Mouse (Mus musculus) hindbrain, embryonic 12.5 days (tissue): ENCODE measurements around the gene Gm29644. TPM values are rescaled to one million over a fixed set of nuclear protein-coding genes. Genes with fewer than 3 reads are reported as not detected.
"Not testable (repeated sequence)": the region's sequence is repeated elsewhere in the genome, so short reads cannot be mapped to it uniquely, and the experiment has no call there.

Experiments used
- ATAC-seq: fragments of 200-750 bp; cut with Nextera tagmentation; 2 replicates; pipeline ENCODE4 v1.8.0; 2017; ENCODE audit warnings: moderate TSS enrichment; ENCODE audit not compliant: low FRiP score
- H3K27ac ChIP-seq: fragments of 300-500 bp; sonication (generic); 2 replicates; pipeline ENCODE4 v1.5.1; 2016; ENCODE audit warnings: mild to moderate bottlenecking
- H3K27me3 ChIP-seq: fragments of 300-500 bp; sonication (generic); 2 replicates; pipeline ENCODE4 v1.6.1; 2016; ENCODE audit warnings: mild to moderate bottlenecking
- H3K36me3 ChIP-seq: fragments of 300-500 bp; sonication (generic); 2 replicates; pipeline ENCODE4 v1.6.1; 2016; ENCODE audit warnings: mild to moderate bottlenecking
- H3K4me1 ChIP-seq: fragments of 300-500 bp; sonication (generic); 2 replicates; pipeline ENCODE4 v1.6.1; 2016
- H3K4me2 ChIP-seq: fragments of 300-500 bp; sonication (generic); replicated peaks from 2 replicates; pipeline ENCODE4 v1.6.1; 2016; ENCODE audit warnings: mild to moderate bottlenecking
- H3K4me3 ChIP-seq: fragments of 300-500 bp; sonication (generic); 2 replicates; pipeline ENCODE4 v1.5.1; 2016; ENCODE audit warnings: mild to moderate bottlenecking
- H3K9ac ChIP-seq: fragments of 300-500 bp; sonication (generic); 2 replicates; pipeline ENCODE4 v1.6.1; 2016; ENCODE audit warnings: mild to moderate bottlenecking, moderate library complexity
- H3K9me3 ChIP-seq: fragments of 300-500 bp; sonication (generic); replicated peaks from 2 replicates; pipeline ENCODE4 v1.6.1; 2016; ENCODE audit warnings: mild to moderate bottlenecking
- WGBS: fragments of 180-500 bp; shearing (Covaris S2); methylation state at CpG from one replicate; pipeline ENCODE4 v1.1.7; 2016; 5-methylcytosine and 5-hydroxymethylcytosine counted together
- polyA plus RNA-seq: library from polyadenylated mRNA; unstranded; fragments of >200 nt; fragmentation: Nextera tagmentation; extraction: Ambion mirVana; gene quantifications from 2 replicates; pipeline ENCODE4 v1.2.1, GENCODE M21; 2016

The Gm29644 gene
- polyA plus RNA-seq = not detected in 2 replicates

- H3K9me3 ChIP-seq, H3K4me1 ChIP-seq, ATAC-seq, H3K36me3 ChIP-seq, H3K27ac ChIP-seq, H3K9ac ChIP-seq, H3K4me3 ChIP-seq, H3K27me3 ChIP-seq, H3K4me2 ChIP-seq: not testable (repeated sequence)
- no CpG with 5 or more reads among the region's 2 CpGs for WGBS
These were observed at the start of gene Gm29644, which contains the start of gene Gm29423 for GRCm38 (mm10) chrY:70303187-70303586. Gm29644 (minus strand) TSS chrY:70303343. Gm29423 (minus strand) TSS chrY:70303287.

GRCm38 (mm10) chrY:70273542-70273941 is 29.6 kb downstream of the Gm29644 start, which contains the start of gene Gm21118:
Gm21118 (minus strand) TSS chrY:70273642.
- H3K4me3 ChIP-seq, H3K27me3 ChIP-seq, H3K9me3 ChIP-seq, ATAC-seq, H3K4me2 ChIP-seq, H3K27ac ChIP-seq, H3K9ac ChIP-seq, H3K36me3 ChIP-seq, H3K4me1 ChIP-seq: not testable (repeated sequence)
- WGBS = no CpG with 5 or more reads among the region's 4 CpGs

Other genes with a start within 250 kb of the Gm29644 start
- gene Gm21118, start 29.7 kb downstream of the Gm29644 start, polyA plus RNA-seq = not detected in 2 replicates
- gene Gm29423, start 56 bp downstream of the Gm29644 start, polyA plus RNA-seq = not detected in 2 replicates
- not detected in 2 replicates for gene Gm20888, start 138.5 kb upstream of the Gm29644 start, polyA plus RNA-seq